Mouse (Mus musculus) regulatory T cell (primary cell): ENCODE results near the gene Hfe2.
"Not testable (repeated sequence)": the region's sequence is repeated elsewhere in the genome, so short reads cannot be mapped to it uniquely, and the experiment has no call there.

ENCODE experiments used
- in situ Hi-C: fragments of 300-600 bp; cut with MboI, MseI; formaldehyde crosslinking; loops from one replicate; pipeline ENCODE4 v1.15.1; 2025; ENCODE audit warnings: high pct_unique_total_duplicates

Gene Hfe2

DNA sequence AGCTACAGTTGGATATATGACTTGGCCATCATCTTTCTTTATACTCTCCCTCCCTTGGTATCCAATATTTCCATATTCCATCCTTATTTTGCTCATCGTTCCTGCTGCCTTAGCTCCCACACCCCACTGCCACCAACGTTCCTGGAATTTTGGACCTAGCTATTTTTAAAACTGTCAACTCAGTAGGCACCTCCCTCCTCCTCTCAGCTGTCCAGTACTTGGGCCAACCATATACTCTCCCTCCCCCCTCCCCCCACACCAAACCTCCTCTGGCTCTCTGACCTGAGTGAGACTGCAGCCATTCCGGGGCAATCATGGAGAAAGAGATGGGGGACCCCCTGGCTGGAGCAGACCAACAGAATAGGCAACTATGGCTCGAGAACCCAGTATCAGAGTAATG lies at the start of gene Hfe2:
Hfe2 (plus strand) TSS at position 259 of the 400 bp plus-strand sequence.
- in situ Hi-C loops, result no loop called here

DNA sequence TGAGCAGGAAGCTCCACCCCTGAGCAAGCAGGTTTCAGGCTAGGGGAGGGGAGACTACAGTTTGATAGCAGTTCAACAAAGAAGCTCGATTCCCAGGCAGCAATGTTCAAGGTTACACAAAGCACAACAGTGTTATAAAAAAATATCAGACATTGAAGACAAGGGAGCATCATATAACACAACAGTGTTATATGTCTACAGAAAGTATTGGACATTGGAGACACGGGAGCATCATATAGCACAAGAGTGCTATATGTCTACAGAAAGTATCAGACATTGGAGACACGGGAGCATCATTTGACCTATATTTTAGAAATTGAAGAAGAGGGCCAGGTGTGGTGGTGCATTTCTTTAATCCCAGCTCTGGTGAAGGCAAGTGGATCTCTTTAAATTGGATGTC lies 47.9 kb upstream of the Hfe2 start:
- in situ Hi-C loops, result no loop called here

DNA sequence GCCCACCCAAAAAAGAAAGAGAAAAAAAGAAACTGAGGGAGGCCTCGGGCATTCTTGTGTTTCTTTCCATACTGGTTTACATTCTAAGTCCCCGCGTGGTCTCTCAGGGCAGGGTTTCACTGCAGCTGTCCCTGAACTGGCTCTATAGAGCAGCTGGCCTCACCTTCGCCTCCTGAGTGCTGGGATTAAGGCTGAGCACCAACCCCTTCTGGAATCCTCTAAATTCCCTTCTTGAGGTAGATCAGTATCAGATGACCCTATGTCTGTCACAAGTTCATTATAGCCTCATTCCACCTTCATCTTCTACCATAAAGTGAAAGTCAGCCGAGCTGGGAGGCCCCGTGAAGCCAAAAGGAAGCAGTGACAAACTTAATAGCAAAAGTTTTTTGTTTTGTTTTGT lies 47.4 kb upstream of the Hfe2 start:
- in situ Hi-C loops, result no loop called here

DNA sequence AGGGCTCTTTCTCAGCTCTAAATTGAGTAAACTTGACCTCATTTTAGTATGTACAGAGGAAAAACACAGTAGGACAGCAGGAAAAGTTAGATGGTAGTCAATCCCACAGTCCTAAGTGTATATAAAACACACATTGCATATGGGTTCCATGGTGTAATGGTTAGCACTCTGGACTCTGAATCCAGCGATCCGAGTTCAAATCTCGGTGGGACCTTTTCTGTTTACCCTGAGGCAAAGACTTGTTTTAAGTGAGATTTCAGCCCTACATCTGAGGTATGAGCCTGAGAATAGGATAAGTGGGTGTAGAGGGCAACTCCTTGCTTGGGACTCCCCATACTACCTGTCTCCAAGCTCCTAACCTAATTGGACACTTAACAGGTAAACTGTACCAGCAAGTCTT lies 45.7 kb upstream of the Hfe2 start:
- in situ Hi-C loops, result no loop called here

DNA sequence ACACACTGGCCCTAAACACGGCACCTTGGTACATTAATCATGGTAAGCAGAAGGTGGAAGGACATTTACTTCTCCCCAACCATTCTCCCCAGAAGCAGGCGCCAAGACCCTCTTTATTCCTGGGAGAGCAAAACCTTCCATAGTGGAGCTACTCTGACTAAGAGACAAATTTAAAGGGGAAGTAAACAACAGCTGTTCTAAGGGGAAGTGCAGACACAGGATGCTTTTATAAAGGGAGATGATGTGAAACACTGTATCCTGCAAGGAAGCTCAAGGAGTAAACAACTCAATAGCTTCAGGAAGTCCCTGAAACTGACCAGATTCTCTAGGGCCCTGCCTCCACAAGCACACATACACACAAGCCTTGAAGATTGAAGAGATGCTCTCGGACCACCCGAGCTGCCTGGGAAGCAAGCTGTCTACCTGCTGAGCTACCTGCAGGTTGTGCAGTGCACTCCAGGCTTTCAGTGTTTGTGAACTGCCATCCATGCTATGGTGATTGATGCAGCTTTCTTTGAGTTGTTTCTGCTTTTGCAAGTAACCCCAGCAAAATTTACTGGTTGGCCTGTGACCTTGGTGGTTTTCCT lies 44.2 kb upstream of the Hfe2 start:
- in situ Hi-C loops, result no loop called here

DNA sequence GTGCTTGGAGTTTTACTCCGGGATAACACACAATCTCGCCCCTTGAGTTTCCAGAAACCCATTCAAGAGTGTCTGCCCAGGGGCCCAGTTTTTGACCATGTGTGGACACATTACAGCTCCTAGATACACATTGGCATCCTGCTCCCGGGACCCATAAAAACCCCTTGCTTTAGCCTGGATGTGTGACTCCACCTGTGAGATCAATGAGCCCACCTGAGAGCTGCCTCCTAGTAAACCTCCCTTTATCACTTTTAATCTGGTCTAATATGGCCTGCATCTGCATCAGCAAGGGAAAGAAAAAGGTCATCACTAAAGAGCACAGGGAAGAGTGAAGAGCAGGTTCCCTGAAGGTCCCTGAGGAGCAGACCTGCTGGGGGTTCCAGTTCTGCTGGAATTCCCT lies 43.1 kb upstream of the Hfe2 start:
- in situ Hi-C loops, result no loop called here

DNA sequence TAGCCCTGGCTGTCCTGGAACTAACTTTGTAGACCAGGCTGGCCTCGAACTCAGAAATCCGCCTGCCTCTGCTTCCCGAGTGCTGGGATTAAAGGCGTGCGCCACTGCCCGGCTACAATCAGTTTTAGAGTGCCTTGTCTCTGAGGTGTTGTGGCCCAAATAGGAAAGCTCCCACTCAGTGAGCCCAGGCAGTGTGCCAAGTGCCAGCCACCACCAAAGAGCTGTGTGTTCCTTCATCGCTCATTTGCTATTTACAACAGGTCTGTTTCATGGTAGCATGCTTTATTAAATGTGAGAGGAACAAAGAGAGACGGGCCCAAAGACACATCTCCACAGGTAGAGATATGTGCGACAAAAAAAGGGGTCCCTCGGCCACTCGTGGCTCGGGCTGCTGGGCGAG lies 42.5 kb upstream of the Hfe2 start:
- in situ Hi-C loops, result no loop called here

DNA sequence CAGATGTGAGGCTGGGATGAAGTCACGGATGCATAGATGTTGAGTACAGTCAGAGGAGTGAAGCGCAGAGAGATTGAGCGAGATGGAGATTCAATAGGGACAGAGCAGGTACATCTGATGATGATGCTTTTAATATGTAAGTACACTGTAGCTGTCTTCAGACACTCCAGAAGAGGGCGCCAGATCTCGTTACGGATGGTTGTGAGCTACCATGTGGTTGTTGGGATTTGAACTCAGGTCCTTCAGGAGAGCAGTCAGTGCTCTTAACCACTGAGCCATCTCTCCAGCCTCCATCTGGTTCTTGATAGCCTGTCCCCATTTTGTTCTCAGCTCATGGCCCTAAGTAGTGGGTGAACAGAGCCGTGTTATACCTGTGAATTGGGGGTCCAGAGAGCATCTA lies 41.9 kb upstream of the Hfe2 start:
- in situ Hi-C loops, result not testable (repeated sequence)

DNA sequence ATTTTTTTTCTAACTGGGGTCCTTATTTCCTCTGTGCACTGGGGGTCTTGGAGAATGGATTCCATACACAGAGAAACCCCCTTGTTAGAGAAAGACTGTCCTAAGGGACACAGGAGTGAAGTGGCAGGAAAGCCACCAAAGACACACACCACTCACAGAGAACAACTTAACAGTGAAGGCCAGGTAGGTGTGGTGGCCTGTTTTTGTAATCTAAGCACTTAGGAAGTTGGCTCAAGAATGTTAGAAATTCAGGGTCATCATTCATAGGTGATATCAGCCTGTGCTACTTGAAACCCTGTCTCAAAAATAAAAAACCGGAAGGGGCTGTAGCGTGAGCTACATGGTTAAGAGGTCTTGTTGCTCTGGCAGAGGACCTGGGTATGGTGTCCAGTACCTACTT lies 41.0 kb upstream of the Hfe2 start:
- in situ Hi-C loops, result no loop called here

DNA sequence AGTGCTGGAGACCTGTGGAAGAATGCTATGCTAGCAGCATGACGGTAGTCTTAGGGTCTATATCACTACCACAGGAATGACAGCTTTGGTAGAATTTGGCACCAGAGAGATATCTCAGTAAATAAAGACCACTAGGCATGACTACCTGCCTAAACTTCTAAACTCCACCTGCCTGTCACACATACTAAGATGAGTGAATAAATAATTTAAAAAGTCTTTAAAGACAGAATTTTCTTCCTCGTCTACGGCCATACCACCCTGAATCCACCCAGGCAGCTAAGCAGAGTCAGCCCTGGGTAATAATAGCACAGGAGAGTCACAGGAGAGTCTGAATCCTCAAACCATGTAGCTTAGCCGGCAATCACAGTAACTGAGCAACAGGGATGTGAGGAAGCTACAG lies 40.1 kb upstream of the Hfe2 start:
- in situ Hi-C loops, result no loop called here

DNA sequence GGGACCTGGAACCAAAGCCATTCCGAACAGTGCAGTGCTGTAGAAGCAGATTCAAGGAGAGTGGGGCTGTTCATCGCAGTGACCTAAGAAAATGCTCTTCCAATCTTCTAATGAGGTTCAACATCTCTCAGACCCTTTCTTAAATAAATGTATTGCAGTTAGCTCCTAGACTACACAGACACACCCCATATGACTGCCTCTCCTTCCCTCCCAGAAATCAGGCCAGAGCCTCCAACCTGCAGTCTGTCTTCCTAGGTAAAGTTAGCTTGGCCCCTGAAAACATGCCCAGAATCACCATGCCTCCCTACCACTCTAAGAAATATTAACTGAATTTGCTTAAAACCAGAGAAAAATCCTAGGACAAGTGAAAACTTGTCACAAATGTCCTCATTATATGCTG lies 39.6 kb upstream of the Hfe2 start:
- in situ Hi-C loops, result no loop called here

DNA sequence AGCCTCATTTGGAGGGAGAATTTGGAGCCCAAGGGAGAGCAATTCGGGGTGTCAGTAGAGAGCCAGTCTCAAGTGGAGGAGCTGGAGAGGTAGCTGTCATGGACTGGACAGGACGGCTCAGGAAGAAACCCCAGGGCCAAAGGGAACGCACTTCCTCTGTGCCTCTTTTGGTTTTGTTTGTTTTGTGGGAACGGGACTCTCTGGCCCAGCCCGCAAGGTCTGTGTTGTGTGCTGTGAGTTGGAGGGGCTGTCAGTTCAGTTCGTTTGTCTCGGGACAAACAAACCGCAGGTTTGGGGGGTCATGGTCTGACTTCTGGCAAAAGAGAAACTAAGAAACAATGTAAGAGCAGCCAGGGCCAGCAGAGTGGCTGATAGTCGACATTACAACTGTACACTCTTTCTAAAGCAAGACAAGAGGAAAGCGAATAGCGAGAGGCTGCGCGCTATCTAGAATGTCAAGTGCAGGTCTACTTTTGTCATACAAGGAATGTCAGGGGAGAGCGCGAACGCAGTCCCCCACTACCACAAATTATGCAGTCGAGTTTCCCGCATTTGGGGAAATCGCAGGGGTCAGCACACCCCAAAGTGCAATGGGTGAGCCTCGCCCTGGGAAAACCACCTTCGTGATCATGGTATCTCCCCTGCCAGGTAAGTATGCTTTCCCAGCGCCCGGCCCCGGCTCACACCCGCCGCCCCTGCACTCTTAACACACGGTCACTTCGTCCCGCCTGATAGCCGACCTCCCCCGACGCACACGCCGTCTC lies 38.7 kb upstream of the Hfe2 start:
- in situ Hi-C loops, result not testable (repeated sequence)

DNA sequence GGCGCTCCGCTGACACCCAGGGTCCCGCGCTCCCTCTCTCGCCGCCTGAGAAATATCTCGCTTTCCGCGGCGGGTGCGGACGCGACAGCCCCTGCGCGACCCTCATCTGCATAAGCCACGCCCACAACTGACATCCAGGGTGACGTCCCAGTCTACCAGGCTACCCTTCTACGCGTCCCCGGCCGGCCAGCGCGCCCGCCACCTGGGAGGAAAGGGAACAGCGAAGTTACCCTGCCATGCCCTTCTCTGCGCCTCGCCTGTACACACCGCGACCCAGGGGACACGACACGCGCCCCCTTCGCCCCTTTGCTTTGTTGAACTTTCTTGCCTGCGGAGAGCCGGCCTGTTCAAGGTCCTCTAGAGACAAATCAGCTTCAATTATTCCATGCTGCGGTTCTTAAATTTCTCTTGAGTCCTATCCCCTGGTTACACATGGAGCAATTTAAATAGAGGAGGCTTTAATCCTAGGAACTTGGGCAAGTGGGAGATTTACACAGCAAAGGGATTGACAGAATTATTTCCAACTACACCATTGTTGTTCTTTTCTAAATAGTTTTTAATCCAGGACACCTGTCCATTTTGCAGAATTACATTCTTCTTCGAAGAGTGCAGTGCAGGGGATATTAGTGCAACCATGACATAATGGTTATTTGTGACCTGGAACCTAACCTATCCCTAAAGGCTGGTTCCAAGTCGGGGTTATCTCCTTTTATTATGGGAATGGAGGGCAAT lies 38.0 kb upstream of the Hfe2 start:
- in situ Hi-C loops, result not testable (repeated sequence)

DNA sequence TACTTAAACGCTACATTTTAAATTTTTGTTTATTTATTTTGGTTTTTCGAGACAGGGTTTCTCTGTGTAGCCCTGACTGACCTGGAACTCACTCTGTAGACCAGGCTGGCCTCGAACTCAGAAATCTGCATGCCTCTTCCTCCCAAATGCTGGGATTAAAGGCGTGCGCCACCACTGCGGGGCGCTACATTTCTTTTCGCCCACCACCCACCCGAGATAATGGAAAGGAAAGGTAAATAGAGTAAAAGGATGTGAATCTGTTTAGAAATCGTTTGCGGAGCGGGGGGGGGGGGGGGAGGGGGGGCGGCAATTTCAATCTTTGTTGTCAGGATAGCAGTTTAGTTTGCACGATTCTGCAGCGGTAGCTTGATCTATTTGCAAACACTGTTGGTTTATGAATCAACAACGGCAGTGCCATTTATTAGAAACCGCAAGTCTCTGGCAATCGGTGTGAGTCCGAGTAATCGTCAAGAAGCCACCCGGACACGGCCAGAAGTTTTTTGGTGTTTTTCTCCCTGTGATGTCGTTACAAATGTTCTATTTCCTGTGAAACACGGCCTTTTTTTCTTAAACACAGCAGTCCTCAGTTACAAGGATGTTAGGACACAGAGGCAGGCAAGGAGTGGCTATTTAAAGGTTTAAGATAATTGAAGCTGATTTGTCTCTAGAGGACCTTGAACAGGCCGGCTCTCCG lies 37.2 kb upstream of the Hfe2 start:
- in situ Hi-C loops, result no loop called here

DNA sequence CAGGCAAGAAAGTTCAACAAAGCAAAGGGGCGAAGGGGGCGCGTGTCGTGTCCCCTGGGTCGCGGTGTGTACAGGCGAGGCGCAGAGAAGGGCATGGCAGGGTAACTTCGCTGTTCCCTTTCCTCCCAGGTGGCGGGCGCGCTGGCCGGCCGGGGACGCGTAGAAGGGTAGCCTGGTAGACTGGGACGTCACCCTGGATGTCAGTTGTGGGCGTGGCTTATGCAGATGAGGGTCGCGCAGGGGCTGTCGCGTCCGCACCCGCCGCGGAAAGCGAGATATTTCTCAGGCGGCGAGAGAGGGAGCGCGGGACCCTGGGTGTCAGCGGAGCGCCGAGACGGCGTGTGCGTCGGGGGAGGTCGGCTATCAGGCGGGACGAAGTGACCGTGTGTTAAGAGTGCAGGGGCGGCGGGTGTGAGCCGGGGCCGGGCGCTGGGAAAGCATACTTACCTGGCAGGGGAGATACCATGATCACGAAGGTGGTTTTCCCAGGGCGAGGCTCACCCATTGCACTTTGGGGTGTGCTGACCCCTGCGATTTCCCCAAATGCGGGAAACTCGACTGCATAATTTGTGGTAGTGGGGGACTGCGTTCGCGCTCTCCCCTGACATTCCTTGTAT lies 36.6 kb upstream of the Hfe2 start:
- in situ Hi-C loops, result not testable (repeated sequence)

DNA sequence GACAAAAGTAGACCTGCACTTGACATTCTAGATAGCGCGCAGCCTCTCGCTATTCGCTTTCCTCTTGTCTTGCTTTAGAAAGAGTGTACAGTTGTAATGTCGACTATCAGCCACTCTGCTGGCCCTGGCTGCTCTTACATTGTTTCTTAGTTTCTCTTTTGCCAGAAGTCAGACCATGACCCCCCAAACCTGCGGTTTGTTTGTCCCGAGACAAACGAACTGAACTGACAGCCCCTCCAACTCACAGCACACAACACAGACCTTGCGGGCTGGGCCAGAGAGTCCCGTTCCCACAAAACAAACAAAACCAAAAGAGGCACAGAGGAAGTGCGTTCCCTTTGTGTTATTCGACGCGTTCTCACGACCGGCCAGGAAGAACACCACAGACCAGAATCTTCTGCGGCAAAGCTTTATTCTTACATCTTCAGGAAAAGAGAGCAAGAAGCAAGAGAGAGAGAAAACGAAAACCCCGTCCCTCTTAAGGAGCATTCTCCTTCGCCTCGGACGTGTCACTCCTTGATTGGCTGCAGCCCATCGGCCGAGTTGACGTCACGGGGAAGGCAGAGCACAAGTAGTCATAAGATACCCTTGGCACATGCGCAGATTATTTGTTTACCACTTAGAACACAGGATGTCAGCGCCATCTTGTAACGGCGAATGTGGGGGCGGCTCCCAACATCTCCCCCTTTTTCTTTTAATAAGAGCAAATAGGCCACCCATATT lies 35.9 kb upstream of the Hfe2 start:
- in situ Hi-C loops, result not testable (repeated sequence)

DNA sequence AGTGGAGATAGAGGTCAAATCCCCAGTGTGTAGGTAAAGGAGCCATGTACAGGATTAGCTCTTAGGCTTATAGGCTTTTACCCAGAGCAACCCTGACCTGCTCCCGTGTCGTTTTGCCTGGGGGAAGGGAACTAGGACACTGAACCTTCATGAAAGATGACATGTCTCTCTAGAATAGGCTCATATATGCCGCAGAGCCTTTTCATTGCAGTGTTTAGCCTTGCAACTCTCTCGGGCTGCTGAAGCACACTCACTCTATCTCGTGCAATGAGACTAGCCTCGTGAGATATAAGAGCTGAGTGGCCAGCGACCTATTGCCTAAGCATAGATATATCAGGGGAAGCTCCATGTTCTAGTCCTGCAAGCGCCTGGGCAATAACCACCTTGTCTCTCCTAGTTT lies 35.3 kb upstream of the Hfe2 start:
- in situ Hi-C loops, result not testable (repeated sequence)

DNA sequence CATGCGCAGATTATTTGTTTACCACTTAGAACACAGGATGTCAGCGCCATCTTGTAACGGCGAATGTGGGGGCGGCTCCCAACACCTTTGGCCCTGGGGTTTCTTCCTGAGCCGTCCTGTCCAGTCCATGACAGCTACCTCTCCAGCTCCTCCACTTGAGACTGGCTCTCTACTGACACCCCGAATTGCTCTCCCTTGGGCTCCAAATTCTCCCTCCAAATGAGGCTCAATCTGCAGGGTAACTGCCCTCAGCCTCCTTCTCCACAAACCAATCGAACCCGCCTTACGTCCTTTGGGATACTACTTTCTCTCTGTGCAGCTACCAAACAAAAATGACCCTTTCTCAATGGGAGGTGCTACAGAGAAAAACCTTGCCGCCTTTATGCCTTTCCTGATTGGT lies 30.5 kb upstream of the Hfe2 start:
- in situ Hi-C loops, result not testable (repeated sequence)

DNA sequence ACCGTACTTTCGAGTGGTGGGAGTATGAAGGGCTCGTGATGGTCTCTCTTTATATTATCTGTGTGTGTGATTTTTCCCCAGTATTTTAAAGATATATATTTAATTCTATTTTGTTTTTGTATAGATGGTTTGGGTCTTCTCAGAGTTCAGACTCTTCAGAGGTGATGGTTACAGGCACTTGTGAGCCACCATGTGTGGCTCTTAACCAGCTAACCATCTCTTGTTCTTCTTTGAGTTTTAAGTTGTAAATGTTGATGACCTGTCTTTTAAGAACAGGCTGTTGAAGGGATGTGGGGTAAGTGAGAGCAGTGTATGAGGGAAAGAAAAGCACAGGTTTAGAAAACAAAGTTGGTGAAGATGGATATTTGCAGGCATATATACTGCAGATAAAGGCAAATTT lies 30.1 kb upstream of the Hfe2 start:
- in situ Hi-C loops, result no loop called here

DNA sequence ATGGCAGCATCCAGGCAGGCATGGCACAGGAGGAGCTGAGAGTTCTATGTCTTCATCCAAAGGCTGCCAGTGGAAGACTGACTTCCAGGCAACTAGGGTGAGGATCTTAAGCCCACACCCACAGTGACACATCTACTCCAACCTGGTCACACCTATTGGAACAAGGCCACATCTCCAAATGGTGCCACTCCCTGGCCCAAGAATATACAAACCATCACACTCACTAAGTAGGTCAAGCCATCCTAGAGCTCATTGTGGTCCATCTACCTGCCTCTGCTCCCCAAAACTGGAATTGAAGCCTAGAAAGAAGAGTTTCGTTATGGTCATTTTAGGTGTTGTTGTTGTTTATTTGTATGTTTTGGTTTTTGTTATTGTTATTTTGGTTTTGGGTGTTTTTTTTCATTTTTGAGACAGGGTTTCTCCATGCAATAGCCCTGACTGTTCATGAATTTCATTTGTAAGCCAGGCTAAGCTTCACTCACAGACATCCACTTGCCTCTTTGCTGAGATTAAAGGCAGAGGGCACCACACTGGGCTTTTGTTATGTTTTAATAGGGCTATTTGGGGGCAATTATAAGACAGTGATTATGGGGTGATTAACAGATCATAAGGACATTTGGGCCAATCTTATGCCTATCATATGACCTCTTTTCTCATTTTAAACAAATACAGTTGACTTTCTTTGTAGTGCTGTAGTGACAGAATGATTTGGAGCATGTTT lies 29.3 kb upstream of the Hfe2 start:
- in situ Hi-C loops, result no loop called here

DNA sequence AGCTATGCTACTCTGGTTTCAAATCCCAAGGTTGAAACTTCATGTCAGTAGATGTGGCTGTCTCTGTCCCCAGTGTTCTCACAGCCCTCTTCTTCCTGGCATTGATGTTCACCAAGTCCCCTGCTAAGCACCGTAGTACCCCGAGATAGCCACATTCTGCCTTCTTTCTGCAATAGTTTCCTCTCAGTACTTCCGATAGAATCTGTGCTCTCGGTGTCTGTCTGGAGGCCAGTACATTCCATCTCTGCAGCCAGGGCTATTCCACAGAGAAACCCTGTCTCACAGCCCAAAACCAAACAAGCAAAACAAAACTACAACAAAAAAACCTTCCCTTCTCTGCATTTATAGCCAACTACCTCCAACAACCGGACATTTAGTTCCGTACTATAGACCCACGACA lies 28.8 kb upstream of the Hfe2 start:
- in situ Hi-C loops, result no loop called here
